13 mouse cellular contexts compared by ENCODE assay signal in genomic region chr2:131205521-131206182, GRCm38 (mm10). TPM values are rescaled to one million over a fixed set of nuclear protein-coding genes. Genes with fewer than 3 reads are reported as not detected.
DNase-seq lines count a peak whose midpoint lies in the region; ATAC-seq and TF ChIP-seq lines count a peak whose summit lies in the region.
"Had no signal": no experiment of that assay in that cellular context is flagged by ENCODE, and none has a peak within 500 bp of the region (broad histone marks: within the 10 kb centered on the region; RNA-seq: fewer than 3 reads in every experiment).

No protein-coding gene starts in this region.

- peaks cover 93% of the 10 kb centered on the region for H3K4me1 ChIP-seq in erythroblast, embryonic 14.5 days (ENCODE audit: control insufficient read depth)
- H3K4me1 ChIP-seq in thymus, adult 2 months (replicated peaks; ENCODE audit: control insufficient read depth, insufficient read depth, low read length): peaks cover 12% of the 10 kb centered on the region
- peaks cover 7% of the 10 kb centered on the region for H3K4me1 ChIP-seq in forebrain, embryonic 12.5 days

- no peak overlapping the region for H3K9ac ChIP-seq in forebrain, embryonic 12.5 days
- H3K9ac ChIP-seq: limb, embryonic 12.5 days had no signal

- no peak overlapping the region for H3ac ChIP-seq in myocyte (ENCODE audit: control insufficient read depth, insufficient read length)

- H3K9me3 ChIP-seq in erythroblast, embryonic 14.5 days (ENCODE audit: control insufficient read depth, low read length): no peaks in the 10 kb centered on the region
- no peaks in the 10 kb centered on the region for H3K9me3 ChIP-seq in forebrain, embryonic 12.5 days
- H3K9me3 ChIP-seq: limb, embryonic 12.5 days had no signal

- H3K27ac ChIP-seq in left cerebral cortex, adult 2 months: peak overlapping the region; percentile 88; the same call in 1 of the 2 replicates
- no peak overlapping the region for H3K27ac ChIP-seq in thymus, adult 2 months (ENCODE audit: control insufficient read depth, insufficient read depth, low read length)
- no peak overlapping the region for H3K27ac ChIP-seq in forebrain, embryonic 12.5 days
- H3K27ac ChIP-seq: hindbrain, postnatal 0 days had no signal

- 78% methylated on average over 8 of the region's 8 CpGs for WGBS in thymus, adult 2 months
- 89% methylated on average over 8 of the region's 8 CpGs for WGBS in forebrain, embryonic 12.5 days

- H3K79me2 ChIP-seq in myocyte (ENCODE audit: control insufficient read depth, insufficient read depth): no peaks in the 10 kb centered on the region

- H3K4me3 ChIP-seq in left cerebral cortex, adult 2 months: no peak overlapping the region
- H3K4me3 ChIP-seq in erythroblast, embryonic 14.5 days (replicated peaks): peak overlapping the region; percentile 25
- H3K4me3 ChIP-seq in myocyte: no peak overlapping the region
- no peak overlapping the region for H3K4me3 ChIP-seq in thymus, adult 2 months (ENCODE audit: control insufficient read depth, insufficient read depth, low read length)
- no peak overlapping the region for H3K4me3 ChIP-seq in forebrain, embryonic 12.5 days (replicated peaks)
- H3K4me3 ChIP-seq: limb, embryonic 12.5 days had no signal

- peaks cover 47% of the 10 kb centered on the region for H3K36me3 ChIP-seq in erythroblast, embryonic 14.5 days (ENCODE audit: control insufficient read depth)
- H3K36me3 ChIP-seq in myocyte (ENCODE audit: control insufficient read depth, insufficient read depth): no peaks in the 10 kb centered on the region
- H3K36me3 ChIP-seq in thymus, adult 2 months (ENCODE audit: control insufficient read depth, insufficient read depth, low read length): no peaks in the 10 kb centered on the region
- 0 out of 2 replicates have a peak, but pooled peaks cover 4% of the 10 kb centered on the region for H3K36me3 ChIP-seq in forebrain, embryonic 12.5 days (replicated peaks)
- H3K36me3 ChIP-seq: limb, embryonic 12.5 days had no signal

- TF ChIP-seq CTCF in left cerebral cortex, adult 2 months (IDR thresholded peaks at IDR 0.05): no peak
- TF ChIP-seq CTCF in thymus, adult 2 months (IDR thresholded peaks at IDR 0.05; ENCODE audit: borderline replicate concordance, control insufficient read depth, extremely low read depth, insufficient read depth, low read length, poor library complexity): no peak

- no peaks in the 10 kb centered on the region for H3K27me3 ChIP-seq in erythroblast, embryonic 14.5 days (ENCODE audit: control insufficient read depth)
- no peaks in the 10 kb centered on the region for H3K27me3 ChIP-seq in myocyte (ENCODE audit: control insufficient read depth, insufficient read depth, insufficient read length)
- H3K27me3 ChIP-seq in thymus, adult 2 months (ENCODE audit: control insufficient read depth, insufficient read depth, low read length): no peaks in the 10 kb centered on the region
- H3K27me3 ChIP-seq in forebrain, embryonic 12.5 days: no peaks in the 10 kb centered on the region
- H3K27me3 ChIP-seq: limb, embryonic 12.5 days had no signal

- intact Hi-C loops in left cerebral cortex, adult 2 months (cut with DNase I): no loop called here

- no peak for ATAC-seq in forebrain, embryonic 12.5 days (ENCODE audit: low FRiP score)
- ATAC-seq: activated CD4-positive, CD25-positive, alpha-beta regulatory T cell, adult 4 months had no signal

- DNase-seq in left cerebral cortex, adult 2 months (ENCODE audit: extremely low spot score in 1 of 2, low spot score in 2 of 2): no peak
- DNase-seq in left cerebral cortex, adult 9 months (ENCODE audit: low spot score in 2 of 2): no peak
- peak; percentile 74 for DNase-seq in c-Kit-negative CD71-positive TER-119-positive erythroid progenitor cells, embryonic 14.5 days (ENCODE audit: low read depth, low spot score)
- DNase-seq in kidney, adult 11 months: no peak
- no peak for DNase-seq in thymus, adult 2 months
- DNase-seq: cerebellum, adult 18-20 months; kidney, postnatal 36 days had no signal

- H3K4me2 ChIP-seq in myocyte (ENCODE audit: low read depth): peak overlapping the region; percentile 59
- no peak overlapping the region for H3K4me2 ChIP-seq in forebrain, embryonic 12.5 days

- no peak for TF ChIP-seq POLR2A in myocyte (IDR thresholded peaks at IDR 0.05; ENCODE audit: insufficient read length, low read depth)
- no peak for TF ChIP-seq POLR2A in thymus, adult 2 months (IDR thresholded peaks at IDR 0.05; ENCODE audit: control insufficient read depth, extremely low read depth, insufficient read depth, low read length, poor library complexity)

TF ChIP-seq in myocyte, 11 proteins besides CTCF, POLR2A, EP300 and RAD21:
- TF ChIP-seq TCF12 (IDR thresholded peaks at IDR 0.05; ENCODE audit: insufficient read depth, poor library complexity, severe bottlenecking) (no peak), MYOD1 (IDR thresholded peaks at IDR 0.05; ENCODE audit: control insufficient read depth in 1 of 3, insufficient read length in 2 of 3, low read depth in 2 of 3) (no peak), SRF (IDR thresholded peaks at IDR 0.05; ENCODE audit: control insufficient read depth, insufficient read length, low read depth) (no peak), CEBPB (IDR thresholded peaks at IDR 0.05; ENCODE audit: insufficient read depth, poor library complexity, severe bottlenecking) (no peak), TCF3 (IDR thresholded peaks at IDR 0.05; ENCODE audit: insufficient read length, low read depth) (no peak), POLR2AphosphoS2 (IDR thresholded peaks at IDR 0.05; ENCODE audit: insufficient read length, low read depth) (no peak)

RNA-seq across cellular contexts. Expression of gene Ap5s1, which starts 1.2 kb away (rescaled TPM):
- total RNA-seq in left cerebral cortex, adult 2 months (2021): 10 to 100 TPM; 21.7 to 28.7 TPM
- polyA plus RNA-seq in erythroblast, embryonic 14.5 days (2012): 3.0 and 3.9 TPM in 2 replicates
- polyA plus RNA-seq in myocyte (2012; fragmentation: generic; extraction: Trizol): 33.6 TPM
- polyA plus RNA-seq in thymus, adult 2 months (2012; rRNA removed): 45.7 and 52.7 TPM in 2 replicates
- polyA plus RNA-seq in forebrain, embryonic 12.5 days (2016; fragmentation: Nextera tagmentation; extraction: Ambion mirVana): 29.1 and 30.0 TPM in 2 replicates

RNA-seq across cellular contexts. Expression of gene Spef1, which starts 18.6 kb away (rescaled TPM):
- total RNA-seq in left cerebral cortex, adult 2 months (2021): 10 to 100 TPM; 10.9 to 11.0 TPM
- polyA plus RNA-seq in erythroblast, embryonic 14.5 days (2012): 1.6 and 2.1 TPM in 2 replicates
- polyA plus RNA-seq in myocyte (2012; fragmentation: generic; extraction: Trizol): 9.4 TPM
- polyA plus RNA-seq in thymus, adult 2 months (2012; rRNA removed): 8.3 and 8.7 TPM in 2 replicates
- 10.2 and 12.1 TPM in 2 replicates for polyA plus RNA-seq in forebrain, embryonic 12.5 days (2016; fragmentation: Nextera tagmentation; extraction: Ambion mirVana)

RNA-seq across cellular contexts. Expression of gene Cdc25b, which starts 18.9 kb away (rescaled TPM):
- total RNA-seq in left cerebral cortex, adult 2 months (2021): 10 to 100 TPM; 19.8 to 22.2 TPM
- polyA plus RNA-seq in erythroblast, embryonic 14.5 days (2012): 52.6 and 58.1 TPM in 2 replicates
- 58.4 TPM for polyA plus RNA-seq in myocyte (2012; fragmentation: generic; extraction: Trizol)
- polyA plus RNA-seq in thymus, adult 2 months (2012; rRNA removed): 121 and 150 TPM in 2 replicates
- 73.1 and 81.9 TPM in 2 replicates for polyA plus RNA-seq in forebrain, embryonic 12.5 days (2016; fragmentation: Nextera tagmentation; extraction: Ambion mirVana)

RNA-seq across cellular contexts. Expression of gene Cenpb, which starts 25.8 kb away (rescaled TPM):
- total RNA-seq in left cerebral cortex, adult 2 months (2021): 10 to 100 TPM; 65.3 to 69.8 TPM
- polyA plus RNA-seq in erythroblast, embryonic 14.5 days (2012): 27.7 and 31.8 TPM in 2 replicates
- polyA plus RNA-seq in myocyte (2012; fragmentation: generic; extraction: Trizol): 130 TPM
- 45.6 and 52.5 TPM in 2 replicates for polyA plus RNA-seq in thymus, adult 2 months (2012; rRNA removed)
- polyA plus RNA-seq in forebrain, embryonic 12.5 days (2016; fragmentation: Nextera tagmentation; extraction: Ambion mirVana): 15.3 and 16.2 TPM in 2 replicates

RNA-seq across cellular contexts. Expression of gene Mavs, which starts 28.2 kb away (rescaled TPM):
- total RNA-seq in left cerebral cortex, adult 2 months (2021): 1 to 10 TPM; 6.7 to 6.9 TPM
- 3.2 and 4.8 TPM in 2 replicates for polyA plus RNA-seq in erythroblast, embryonic 14.5 days (2012)
- polyA plus RNA-seq in myocyte (2012; fragmentation: generic; extraction: Trizol): 16.6 TPM
- 53.0 and 59.8 TPM in 2 replicates for polyA plus RNA-seq in thymus, adult 2 months (2012; rRNA removed)
- polyA plus RNA-seq in forebrain, embryonic 12.5 days (2016; fragmentation: Nextera tagmentation; extraction: Ambion mirVana): 11.3 and 13.2 TPM in 2 replicates
